Mouse (Mus musculus): Measurements from ENCODE around the gene Armh1.

GRCm38 (mm10) chr4:117235822-117236221 is 16.1 kb downstream of the Armh1 start:
- TF ChIP-seq CTCF (IDR thresholded peaks at IDR 0.05; ENCODE audit: low read depth, low read length) (no peak), POLR2A (IDR thresholded peaks at IDR 0.05; ENCODE audit: extremely low read depth, insufficient read depth, low read length) (no peak)
